Mouse (Mus musculus): ENCODE results near the gene Kdm4c.

- no peak for TF ChIP-seq POLR2A (IDR thresholded peaks at IDR 0.05; ENCODE audit: extremely low read depth, insufficient read depth, low read length)
- no peak for TF ChIP-seq CTCF (IDR thresholded peaks at IDR 0.05; ENCODE audit: low read depth, low read length)
These were observed 41.0 kb upstream of the Kdm4c start for GRCm38 (mm10) chr4:74201281-74201811.
